Mouse (Mus musculus): ENCODE measurements around the gene Spred2. TPM values are rescaled to one million over a fixed set of nuclear protein-coding genes. Genes with fewer than 3 reads are reported as not detected.

Gene Spred2
- polyA plus RNA-seq, 1 experiment from 2014 or later: 4.3 TPM

- Histone ChIP-seq H3K36me3 (no peaks in the 10 kb centered on the region), H3K27me3 (replicated peaks) (peaks cover 13% of the 10 kb centered on the region; the same call in 1 of the 2 replicates), H3K4me3 (no peak overlapping the region), H3K27ac (replicated peaks) (no peak overlapping the region), H3K9ac (no peak overlapping the region), H3K9me3 (no peaks in the 10 kb centered on the region), H3K4me1 (peaks cover 36% of the 10 kb centered on the region), H3K4me2 (no peak overlapping the region)
- 36% methylated on average over 8 of the region's 8 CpGs for WGBS
- no peak for ATAC-seq (ENCODE audit: extremely low read depth, insufficient number of reproducible peaks, low FRiP score, low TSS enrichment)
Observed at GRCm38 (mm10) chr11:20038723-20039122, 114.5 kb downstream of the Spred2 start.

GRCm38 (mm10) chr11:20041164-20041920 lies 117.2 kb downstream of the Spred2 start:
- Histone ChIP-seq H3K4me1 (peaks cover 40% of the 10 kb centered on the region), H3K9ac (no peak overlapping the region), H3K36me3 (no peaks in the 10 kb centered on the region), H3K4me3 (no peak overlapping the region), H3K27ac (replicated peaks) (no peak overlapping the region), H3K9me3 (no peaks in the 10 kb centered on the region), H3K4me2 (no peak overlapping the region), H3K27me3 (replicated peaks) (0 out of 2 replicates have a peak, but pooled peaks cover 6% of the 10 kb centered on the region)
- 35% methylated on average over 6 of the region's 6 CpGs for WGBS
- no peak for ATAC-seq (ENCODE audit: extremely low read depth, insufficient number of reproducible peaks, low FRiP score, low TSS enrichment)

GRCm38 (mm10) chr11:20042106-20042505 lies 117.9 kb downstream of the Spred2 start:
- Histone ChIP-seq H3K9ac (no peak overlapping the region), H3K27ac (replicated peaks) (no peak overlapping the region), H3K4me3 (no peak overlapping the region), H3K4me1 (peaks cover 40% of the 10 kb centered on the region), H3K4me2 (no peak overlapping the region), H3K36me3 (no peaks in the 10 kb centered on the region), H3K27me3 (replicated peaks) (0 out of 2 replicates have a peak, but pooled peaks cover 6% of the 10 kb centered on the region), H3K9me3 (no peaks in the 10 kb centered on the region)
- no peak for ATAC-seq (ENCODE audit: extremely low read depth, insufficient number of reproducible peaks, low FRiP score, low TSS enrichment)
- WGBS: 63% methylated on average over 4 of the region's 4 CpGs

- Histone ChIP-seq H3K4me2 (no peak overlapping the region), H3K4me3 (no peak overlapping the region), H3K27ac (replicated peaks) (no peak overlapping the region), H3K27me3 (replicated peaks) (no peaks in the 10 kb centered on the region), H3K9me3 (no peaks in the 10 kb centered on the region), H3K4me1 (peaks cover 40% of the 10 kb centered on the region), H3K9ac (no peak overlapping the region), H3K36me3 (no peaks in the 10 kb centered on the region)
- WGBS: 64% methylated on average over 4 of the region's 4 CpGs
- no peak for ATAC-seq (ENCODE audit: extremely low read depth, insufficient number of reproducible peaks, low FRiP score, low TSS enrichment)
Observed at GRCm38 (mm10) chr11:20043256-20043655, 119.1 kb downstream of the Spred2 start.

GRCm38 (mm10) chr11:20045586-20045985 lies 121.4 kb downstream of the Spred2 start:
- no peak overlapping the region for H3K27ac ChIP-seq (replicated peaks)
- H3K4me2 ChIP-seq: no peak overlapping the region
- H3K9ac ChIP-seq: no peak overlapping the region
- H3K9me3 ChIP-seq: peaks cover 5% of the 10 kb centered on the region; the same call in 1 of the 2 replicates
- H3K4me1 ChIP-seq: peaks cover 30% of the 10 kb centered on the region
- H3K4me3 ChIP-seq: no peak overlapping the region
- 67% methylated on average over 3 of the region's 3 CpGs for WGBS
- 0 out of 2 replicates have a peak, but pooled peaks cover 3% of the 10 kb centered on the region for H3K36me3 ChIP-seq
- H3K27me3 ChIP-seq (replicated peaks): no peaks in the 10 kb centered on the region
- no peak for ATAC-seq (ENCODE audit: extremely low read depth, insufficient number of reproducible peaks, low FRiP score, low TSS enrichment)

- peak overlapping the region; percentile 42 for H3K27ac ChIP-seq (replicated peaks)
- no peak overlapping the region for H3K4me3 ChIP-seq
- H3K27me3 ChIP-seq (replicated peaks): no peaks in the 10 kb centered on the region
- WGBS: 38% methylated on average over 13 of the region's 13 CpGs
- peaks cover 5% of the 10 kb centered on the region; the same call in 1 of the 2 replicates for H3K9me3 ChIP-seq
- H3K9ac ChIP-seq: peak overlapping the region; percentile 47
- peaks cover 29% of the 10 kb centered on the region for H3K36me3 ChIP-seq
- ATAC-seq (ENCODE audit: extremely low read depth, insufficient number of reproducible peaks, low FRiP score, low TSS enrichment): no peak
- H3K4me2 ChIP-seq: no peak overlapping the region
- H3K4me1 ChIP-seq: peaks cover 11% of the 10 kb centered on the region
Observed at GRCm38 (mm10) chr11:20052814-20053536, 128.8 kb downstream of the Spred2 start.

- 83% methylated on average over 3 of the region's 3 CpGs for WGBS
- Histone ChIP-seq H3K4me1 (peaks cover 11% of the 10 kb centered on the region), H3K27me3 (replicated peaks) (no peaks in the 10 kb centered on the region), H3K9me3 (peaks cover 5% of the 10 kb centered on the region; the same call in 1 of the 2 replicates), H3K4me2 (no peak overlapping the region), H3K4me3 (no peak overlapping the region), H3K27ac (replicated peaks) (no peak overlapping the region), H3K9ac (no peak overlapping the region), H3K36me3 (peaks cover 38% of the 10 kb centered on the region)
- ATAC-seq (ENCODE audit: extremely low read depth, insufficient number of reproducible peaks, low FRiP score, low TSS enrichment): no peak
Observed at GRCm38 (mm10) chr11:20053951-20054350, 129.8 kb downstream of the Spred2 start.

- Histone ChIP-seq H3K9me3 (no peaks in the 10 kb centered on the region), H3K36me3 (peaks cover 41% of the 10 kb centered on the region), H3K4me1 (peaks cover 11% of the 10 kb centered on the region), H3K27ac (replicated peaks) (no peak overlapping the region), H3K4me3 (no peak overlapping the region), H3K4me2 (no peak overlapping the region), H3K27me3 (replicated peaks) (no peaks in the 10 kb centered on the region), H3K9ac (no peak overlapping the region)
- 50% methylated on average over 5 of the region's 5 CpGs for WGBS
- no peak for ATAC-seq (ENCODE audit: extremely low read depth, insufficient number of reproducible peaks, low FRiP score, low TSS enrichment)
Observed at GRCm38 (mm10) chr11:20054617-20055016, 130.4 kb downstream of the Spred2 start.

GRCm38 (mm10) chr11:20056168-20056567 lies 132.0 kb downstream of the Spred2 start:
- no peak overlapping the region for H3K4me3 ChIP-seq
- ATAC-seq (ENCODE audit: extremely low read depth, insufficient number of reproducible peaks, low FRiP score, low TSS enrichment): no peak
- WGBS: 78% methylated on average over 1 of the region's 1 CpGs
- H3K27me3 ChIP-seq (replicated peaks): no peaks in the 10 kb centered on the region
- no peak overlapping the region for H3K27ac ChIP-seq (replicated peaks)
- H3K36me3 ChIP-seq: peaks cover 57% of the 10 kb centered on the region
- no peak overlapping the region for H3K9ac ChIP-seq
- H3K9me3 ChIP-seq: no peaks in the 10 kb centered on the region
- peaks cover 11% of the 10 kb centered on the region for H3K4me1 ChIP-seq
- no peak overlapping the region for H3K4me2 ChIP-seq

GRCm38 (mm10) chr11:20057429-20057828 lies 133.3 kb downstream of the Spred2 start:
- H3K4me3 ChIP-seq: no peak overlapping the region
- 93% methylated on average over 2 of the region's 2 CpGs for WGBS
- peaks cover 62% of the 10 kb centered on the region for H3K36me3 ChIP-seq
- H3K27ac ChIP-seq (replicated peaks): no peak overlapping the region
- H3K27me3 ChIP-seq (replicated peaks): no peaks in the 10 kb centered on the region
- H3K4me2 ChIP-seq: no peak overlapping the region
- H3K9me3 ChIP-seq: no peaks in the 10 kb centered on the region
- peaks cover 11% of the 10 kb centered on the region for H3K4me1 ChIP-seq
- ATAC-seq (ENCODE audit: extremely low read depth, insufficient number of reproducible peaks, low FRiP score, low TSS enrichment): no peak
- no peak overlapping the region for H3K9ac ChIP-seq

- no peak for ATAC-seq (ENCODE audit: extremely low read depth, insufficient number of reproducible peaks, low FRiP score, low TSS enrichment)
- H3K27me3 ChIP-seq (replicated peaks): no peaks in the 10 kb centered on the region
Observed at GRCm38 (mm10) chr11:20059736-20060135, 135.6 kb downstream of the Spred2 start.

More at GRCm38 (mm10) chr11:20059736-20060135, 135.6 kb downstream of the Spred2 start:
- Histone ChIP-seq H3K4me3 (no peak overlapping the region), H3K4me1 (no peaks in the 10 kb centered on the region), H3K4me2 (no peak overlapping the region), H3K36me3 (peaks cover 80% of the 10 kb centered on the region), H3K9me3 (no peaks in the 10 kb centered on the region), H3K27ac (replicated peaks) (no peak overlapping the region), H3K9ac (no peak overlapping the region)
- WGBS: 71% methylated on average over 3 of the region's 3 CpGs
